Mouse (Mus musculus): Measurements from ENCODE around the gene Crebbp. TPM values are rescaled to one million over a fixed set of nuclear protein-coding genes. Genes with fewer than 3 reads are reported as not detected.

Gene Crebbp
- polyA plus RNA-seq, 1 experiment, result 8.2 TPM

GRCm38 (mm10) chr16:4160246-4160897 is 53.4 kb downstream of the Crebbp start:
- H3ac ChIP-seq (ENCODE audit: control insufficient read depth, insufficient read length, low read depth), result no peak overlapping the region
- no peaks in the 10 kb centered on the region for H3K27me3 ChIP-seq (ENCODE audit: control insufficient read depth, insufficient read depth, insufficient read length)
- H3K79me2 ChIP-seq (ENCODE audit: control insufficient read depth, insufficient read depth), result peaks cover 88% of the 10 kb centered on the region
- TF ChIP-seq MYOD1 (IDR thresholded peaks at IDR 0.05; ENCODE audit: control insufficient read depth, insufficient read length, low read depth) (no peak), USF1 (IDR thresholded peaks at IDR 0.05; ENCODE audit: low read depth) (no peak), MYOG (IDR thresholded peaks at IDR 0.05; ENCODE audit: control insufficient read depth, extremely low read depth, insufficient read length) (no peak), MAX (IDR thresholded peaks at IDR 0.05) (no peak), CTCF (IDR thresholded peaks at IDR 0.05; ENCODE audit: control insufficient read depth, insufficient read depth, insufficient read length) (no peak), CEBPB (IDR thresholded peaks at IDR 0.05; ENCODE audit: low read depth) (no peak), FOSL1 (IDR thresholded peaks at IDR 0.05; ENCODE audit: insufficient read depth, low read length, poor library complexity, severe bottlenecking) (no peak)
- no peak overlapping the region for H3K4me3 ChIP-seq (ENCODE audit: insufficient read depth, poor library complexity, severe bottlenecking)
- peaks cover 5% of the 10 kb centered on the region for H3K36me3 ChIP-seq (ENCODE audit: control insufficient read depth, insufficient read depth)
- peaks cover 79% of the 10 kb centered on the region for H3K79me3 ChIP-seq (ENCODE audit: low read depth)

GRCm38 (mm10) chr16:4153121-4153520 is 60.7 kb downstream of the Crebbp start:
- TF ChIP-seq FOSL1 (IDR thresholded peaks at IDR 0.05; ENCODE audit: insufficient read depth, low read length, poor library complexity, severe bottlenecking) (no peak), MAX (IDR thresholded peaks at IDR 0.05) (no peak), MYOG (IDR thresholded peaks at IDR 0.05; ENCODE audit: control insufficient read depth, extremely low read depth, insufficient read length) (no peak)
- Histone ChIP-seq H3K36me3 (ENCODE audit: control insufficient read depth, insufficient read depth) (peaks cover 42% of the 10 kb centered on the region), H3K27me3 (ENCODE audit: control insufficient read depth, insufficient read depth, insufficient read length) (no peaks in the 10 kb centered on the region), H3ac (ENCODE audit: control insufficient read depth, insufficient read length, low read depth) (no peak overlapping the region), H3K79me2 (ENCODE audit: control insufficient read depth, insufficient read depth) (peaks cover 97% of the 10 kb centered on the region), H3K4me3 (ENCODE audit: insufficient read depth, poor library complexity, severe bottlenecking) (no peak overlapping the region), H3K79me3 (ENCODE audit: low read depth) (peaks cover 57% of the 10 kb centered on the region)

GRCm38 (mm10) chr16:4138541-4138940 is 75.3 kb downstream of the Crebbp start:
- H3K79me3 ChIP-seq (ENCODE audit: low read depth), result peaks cover 48% of the 10 kb centered on the region
- no peak overlapping the region for H3ac ChIP-seq (ENCODE audit: control insufficient read depth, insufficient read length, low read depth)
- H3K4me3 ChIP-seq (ENCODE audit: insufficient read depth, poor library complexity, severe bottlenecking), result no peak overlapping the region
- TF ChIP-seq MYOG (IDR thresholded peaks at IDR 0.05; ENCODE audit: control insufficient read depth, extremely low read depth, insufficient read length) (no peak), FOSL1 (IDR thresholded peaks at IDR 0.05; ENCODE audit: insufficient read depth, low read length, poor library complexity, severe bottlenecking) (no peak), MYOD1 (IDR thresholded peaks at IDR 0.05; ENCODE audit: control insufficient read depth, insufficient read length, low read depth) (no peak), USF1 (IDR thresholded peaks at IDR 0.05; ENCODE audit: low read depth) (no peak), CTCF (IDR thresholded peaks at IDR 0.05; ENCODE audit: control insufficient read depth, insufficient read depth, insufficient read length) (no peak), MAX (IDR thresholded peaks at IDR 0.05) (no peak), CEBPB (IDR thresholded peaks at IDR 0.05; ENCODE audit: low read depth) (no peak)
- H3K79me2 ChIP-seq (ENCODE audit: control insufficient read depth, insufficient read depth), result peaks cover 87% of the 10 kb centered on the region
- no peaks in the 10 kb centered on the region for H3K27me3 ChIP-seq (ENCODE audit: control insufficient read depth, insufficient read depth, insufficient read length)
- H3K36me3 ChIP-seq (ENCODE audit: control insufficient read depth, insufficient read depth), result peaks cover 43% of the 10 kb centered on the region

GRCm38 (mm10) chr16:4133754-4134153 is 80.0 kb downstream of the Crebbp start:
- Histone ChIP-seq H3K27me3 (ENCODE audit: control insufficient read depth, insufficient read depth, insufficient read length) (no peaks in the 10 kb centered on the region), H3K36me3 (ENCODE audit: control insufficient read depth, insufficient read depth) (peaks cover 47% of the 10 kb centered on the region), H3K4me3 (ENCODE audit: insufficient read depth, poor library complexity, severe bottlenecking) (no peak overlapping the region), H3K79me3 (ENCODE audit: low read depth) (peaks cover 23% of the 10 kb centered on the region), H3ac (ENCODE audit: control insufficient read depth, insufficient read length, low read depth) (no peak overlapping the region), H3K79me2 (ENCODE audit: control insufficient read depth, insufficient read depth) (peaks cover 71% of the 10 kb centered on the region)
- TF ChIP-seq MYOG (IDR thresholded peaks at IDR 0.05; ENCODE audit: control insufficient read depth, extremely low read depth, insufficient read length), result no peak
- TF ChIP-seq FOSL1 (IDR thresholded peaks at IDR 0.05; ENCODE audit: insufficient read depth, low read length, poor library complexity, severe bottlenecking), result no peak
- no peak for TF ChIP-seq MYOD1 (IDR thresholded peaks at IDR 0.05; ENCODE audit: control insufficient read depth, insufficient read length, low read depth)
- TF ChIP-seq MAX (IDR thresholded peaks at IDR 0.05), result no peak
- TF ChIP-seq CEBPB (IDR thresholded peaks at IDR 0.05; ENCODE audit: low read depth), result no peak
- no peak for TF ChIP-seq USF1 (IDR thresholded peaks at IDR 0.05; ENCODE audit: low read depth)
- TF ChIP-seq CTCF (IDR thresholded peaks at IDR 0.05; ENCODE audit: control insufficient read depth, insufficient read depth, insufficient read length), result no peak

GRCm38 (mm10) chr16:4128894-4129293 is 84.9 kb downstream of the Crebbp start:
- Histone ChIP-seq H3K79me3 (ENCODE audit: low read depth) (peaks cover 10% of the 10 kb centered on the region), H3K4me3 (ENCODE audit: insufficient read depth, poor library complexity, severe bottlenecking) (no peak overlapping the region), H3K36me3 (ENCODE audit: control insufficient read depth, insufficient read depth) (peaks cover 49% of the 10 kb centered on the region), H3K79me2 (ENCODE audit: control insufficient read depth, insufficient read depth) (peaks cover 36% of the 10 kb centered on the region), H3K27me3 (ENCODE audit: control insufficient read depth, insufficient read depth, insufficient read length) (no peaks in the 10 kb centered on the region), H3ac (ENCODE audit: control insufficient read depth, insufficient read length, low read depth) (no peak overlapping the region)
- TF ChIP-seq MYOD1 (IDR thresholded peaks at IDR 0.05; ENCODE audit: control insufficient read depth, insufficient read length, low read depth) (no peak), MAX (IDR thresholded peaks at IDR 0.05) (no peak), USF1 (IDR thresholded peaks at IDR 0.05; ENCODE audit: low read depth) (no peak), CEBPB (IDR thresholded peaks at IDR 0.05; ENCODE audit: low read depth) (no peak)

GRCm38 (mm10) chr16:4117072-4117471 is 96.7 kb downstream of the Crebbp start:
- Histone ChIP-seq H3K27me3 (ENCODE audit: control insufficient read depth, insufficient read depth, insufficient read length) (no peaks in the 10 kb centered on the region), H3K79me3 (ENCODE audit: low read depth) (no peaks in the 10 kb centered on the region), H3ac (ENCODE audit: control insufficient read depth, insufficient read length, low read depth) (no peak overlapping the region), H3K36me3 (ENCODE audit: control insufficient read depth, insufficient read depth) (peaks cover 76% of the 10 kb centered on the region), H3K79me2 (ENCODE audit: control insufficient read depth, insufficient read depth) (no peaks in the 10 kb centered on the region), H3K4me3 (ENCODE audit: insufficient read depth, poor library complexity, severe bottlenecking) (no peak overlapping the region)
- TF ChIP-seq MYOG (IDR thresholded peaks at IDR 0.05; ENCODE audit: control insufficient read depth, extremely low read depth, insufficient read length) (no peak), FOSL1 (IDR thresholded peaks at IDR 0.05; ENCODE audit: insufficient read depth, low read length, poor library complexity, severe bottlenecking) (no peak), CEBPB (IDR thresholded peaks at IDR 0.05; ENCODE audit: low read depth) (no peak), USF1 (IDR thresholded peaks at IDR 0.05; ENCODE audit: low read depth) (no peak), MAX (IDR thresholded peaks at IDR 0.05) (no peak), CTCF (IDR thresholded peaks at IDR 0.05; ENCODE audit: control insufficient read depth, insufficient read depth, insufficient read length) (no peak), MYOD1 (IDR thresholded peaks at IDR 0.05; ENCODE audit: control insufficient read depth, insufficient read length, low read depth) (no peak)
